Mouse (Mus musculus): ENCODE results near the gene Ppt2. TPM values are rescaled to one million over a fixed set of nuclear protein-coding genes. Genes with fewer than 3 reads are reported as not detected.

Ppt2 gene
- polyA plus RNA-seq, 1 experiment, result 46.7 TPM

DNA sequence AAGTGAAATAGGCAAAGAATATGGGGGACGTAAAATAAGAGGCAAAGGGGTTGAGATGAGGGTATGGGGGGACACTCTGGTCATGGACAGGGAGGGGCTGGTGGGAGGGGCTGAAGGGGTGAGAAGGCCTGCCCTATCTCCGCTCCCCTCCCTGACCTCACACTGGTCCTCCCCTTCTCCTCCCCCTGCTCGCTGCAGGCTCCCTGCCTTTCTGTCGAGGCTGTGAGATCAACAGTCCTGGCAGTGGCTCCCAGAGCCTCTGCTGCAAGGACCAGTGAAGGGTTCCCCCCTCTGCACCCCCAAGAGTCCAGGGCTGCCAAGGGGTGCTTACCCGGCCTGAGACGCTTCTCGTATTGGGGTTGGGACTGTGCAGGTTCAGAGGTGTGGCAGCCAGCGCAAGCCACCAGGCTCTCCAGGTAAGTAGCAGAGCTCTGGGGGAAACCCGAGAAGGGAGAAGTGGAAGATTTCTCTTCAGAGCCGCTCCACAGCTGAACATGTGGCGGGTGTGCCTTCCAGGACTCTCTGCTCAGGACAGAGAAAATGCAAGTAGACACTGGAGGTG, 32.0 kb upstream of the Ppt2 start:
- no peak for TF ChIP-seq GATA1 (IDR thresholded peaks at IDR 0.05; ENCODE audit: low read length)

DNA sequence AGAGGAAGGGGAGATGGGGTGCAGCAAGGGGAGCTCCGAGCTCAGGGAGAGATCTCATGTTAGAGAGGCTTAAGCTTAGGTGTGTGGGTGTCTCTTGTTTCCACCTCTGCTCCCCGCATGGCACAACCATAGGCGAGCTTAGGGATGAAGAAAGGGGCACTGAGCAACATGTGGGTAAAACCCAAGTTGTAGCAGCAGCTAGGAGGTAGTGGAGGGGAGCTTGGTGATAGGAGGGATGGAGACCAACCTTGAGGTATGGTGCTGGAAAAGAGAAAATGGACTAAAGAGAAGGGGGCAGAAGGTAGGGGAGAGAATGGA, 31.5 kb upstream of the Ppt2 start:
- TF ChIP-seq GATA1 (IDR thresholded peaks at IDR 0.05; ENCODE audit: low read length), result no peak

DNA sequence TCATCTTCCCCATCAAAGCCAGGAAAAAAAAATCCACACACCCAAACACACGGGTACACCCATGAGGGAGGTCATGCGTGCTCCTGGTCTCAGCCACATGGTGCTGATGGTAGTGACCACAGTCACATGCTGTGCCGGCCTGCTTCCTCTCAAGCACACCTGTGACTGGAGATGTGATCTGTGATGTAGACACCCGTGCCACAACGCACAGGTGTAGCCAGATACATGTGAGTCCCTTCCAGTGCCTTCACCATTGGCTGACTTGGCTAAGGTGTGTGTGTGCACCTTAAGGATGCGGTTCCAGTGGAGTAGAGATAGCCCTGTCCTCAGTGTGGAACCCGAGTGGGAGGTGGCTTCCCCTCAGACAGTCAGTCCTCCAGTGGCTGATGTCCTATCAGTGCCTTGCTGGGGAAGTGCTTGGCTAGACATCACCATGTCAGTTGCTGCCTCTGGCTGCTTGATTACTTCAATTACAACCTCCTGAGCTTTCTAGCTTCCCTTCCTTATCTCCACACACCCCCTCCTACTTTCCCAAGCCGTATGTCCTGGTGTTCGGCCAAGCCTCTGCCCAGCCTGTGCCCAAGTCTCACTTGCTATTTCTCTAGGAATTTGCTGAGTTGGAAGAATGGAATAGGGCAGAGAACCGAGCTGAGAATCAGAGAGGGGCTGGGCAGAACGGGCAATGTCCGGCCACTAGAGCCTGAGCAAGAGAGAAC, 31.0 kb upstream of the Ppt2 start:
- no peak for TF ChIP-seq GATA1 (IDR thresholded peaks at IDR 0.05; ENCODE audit: low read length)

DNA sequence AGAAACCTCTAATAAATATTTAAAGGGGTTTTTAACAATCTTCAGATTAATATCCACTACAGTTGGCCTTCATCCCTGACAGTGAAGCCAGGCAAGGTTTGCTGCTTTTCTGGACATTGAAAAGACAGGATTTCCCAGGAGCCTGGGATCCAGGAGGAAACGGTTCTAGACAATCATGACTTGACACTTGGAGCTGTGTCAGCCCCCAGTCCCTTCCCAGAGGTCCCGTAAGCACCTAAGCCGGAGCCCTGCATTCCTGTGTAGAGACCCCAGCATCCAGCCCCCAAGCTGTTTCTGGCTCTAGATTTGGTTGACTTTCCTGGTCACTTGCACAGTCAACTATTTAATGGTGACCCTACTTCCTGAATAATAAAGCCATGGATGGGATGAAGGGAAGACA, 30.3 kb upstream of the Ppt2 start:
- no peak for TF ChIP-seq GATA1 (IDR thresholded peaks at IDR 0.05; ENCODE audit: low read length)

DNA sequence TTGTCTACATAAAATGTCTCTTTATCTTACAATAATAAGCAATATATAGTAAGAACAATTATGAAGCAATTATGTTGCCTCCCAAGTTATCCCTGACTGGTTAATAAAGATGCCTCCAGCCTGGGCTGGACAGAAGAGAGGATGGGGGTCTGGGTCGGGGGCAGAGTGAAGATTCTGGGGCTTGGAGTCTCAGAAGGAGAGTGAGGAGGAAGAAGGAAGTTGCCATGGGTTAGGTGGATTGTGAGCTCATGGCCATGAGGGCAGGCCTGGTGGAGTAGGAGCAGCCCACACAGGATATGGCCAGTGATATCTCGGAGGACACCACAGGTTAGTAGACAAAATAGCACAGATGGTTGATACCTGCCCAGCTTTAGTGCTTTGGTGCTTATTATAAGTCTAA, 29.8 kb upstream of the Ppt2 start:
- no peak for TF ChIP-seq GATA1 (IDR thresholded peaks at IDR 0.05; ENCODE audit: low read length)

DNA sequence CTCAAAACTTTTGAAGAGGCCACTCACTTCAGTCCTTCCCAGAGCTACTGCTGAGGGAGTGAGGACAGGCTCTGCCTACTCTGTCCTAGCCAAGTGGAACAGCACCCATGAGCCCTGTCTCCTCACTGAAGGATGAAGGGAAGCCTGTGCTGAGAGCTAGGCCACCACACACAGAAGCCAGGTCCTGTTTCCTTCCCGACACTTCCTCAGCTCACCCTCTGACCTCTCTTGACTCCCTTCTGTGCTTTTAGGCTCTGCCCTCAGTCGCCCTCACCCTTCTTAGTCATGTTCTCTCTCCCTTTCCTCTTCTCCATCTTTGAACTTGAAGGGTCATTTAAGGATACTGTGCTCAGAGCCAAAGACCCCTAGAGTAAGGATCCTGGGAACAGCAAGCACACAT, 29.0 kb upstream of the Ppt2 start:
- no peak for TF ChIP-seq GATA1 (IDR thresholded peaks at IDR 0.05; ENCODE audit: low read length)

DNA sequence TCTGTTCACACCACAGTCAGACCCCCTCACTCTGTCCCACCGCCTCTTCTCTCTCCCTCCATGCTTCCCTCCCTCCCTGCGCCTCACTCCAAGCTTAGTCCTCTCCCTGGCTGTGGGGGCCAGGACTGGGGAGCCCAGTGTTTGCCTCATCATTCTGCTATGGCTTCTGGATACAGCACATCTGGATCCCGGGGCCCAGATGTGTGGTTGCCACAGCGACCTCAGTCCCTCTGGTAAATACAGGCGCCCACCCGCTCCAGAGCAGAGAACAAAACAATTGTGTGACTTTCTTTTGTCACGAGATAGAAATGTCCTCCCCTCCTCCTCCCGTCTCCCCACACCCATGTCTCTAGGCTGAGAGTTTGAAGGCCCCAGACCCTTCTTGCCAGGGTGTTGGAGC, 28.4 kb upstream of the Ppt2 start:
- TF ChIP-seq GATA1 (IDR thresholded peaks at IDR 0.05; ENCODE audit: low read length), result no peak

DNA sequence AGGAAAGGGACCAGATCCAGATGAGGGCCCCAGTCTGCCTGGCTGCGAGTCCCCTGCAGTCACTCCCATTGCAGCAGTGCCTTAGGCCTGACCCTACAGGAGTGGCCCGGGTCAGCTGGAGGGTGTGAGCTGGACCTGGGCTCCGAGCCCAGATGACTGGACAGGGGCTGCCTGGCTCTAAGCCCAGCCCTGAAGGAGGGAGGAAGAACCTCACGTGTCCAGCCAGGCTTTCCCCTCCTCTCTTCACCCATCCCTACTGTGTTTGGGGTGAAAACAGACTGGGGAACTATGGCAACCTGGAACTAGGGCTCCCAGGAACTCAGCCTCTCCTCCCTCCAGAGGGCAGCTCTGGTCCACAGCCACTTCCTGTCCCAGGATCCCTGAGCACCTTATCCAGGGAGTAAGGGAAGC, 27.3 kb upstream of the Ppt2 start:
- no peak for TF ChIP-seq GATA1 (IDR thresholded peaks at IDR 0.05; ENCODE audit: low read length)

DNA sequence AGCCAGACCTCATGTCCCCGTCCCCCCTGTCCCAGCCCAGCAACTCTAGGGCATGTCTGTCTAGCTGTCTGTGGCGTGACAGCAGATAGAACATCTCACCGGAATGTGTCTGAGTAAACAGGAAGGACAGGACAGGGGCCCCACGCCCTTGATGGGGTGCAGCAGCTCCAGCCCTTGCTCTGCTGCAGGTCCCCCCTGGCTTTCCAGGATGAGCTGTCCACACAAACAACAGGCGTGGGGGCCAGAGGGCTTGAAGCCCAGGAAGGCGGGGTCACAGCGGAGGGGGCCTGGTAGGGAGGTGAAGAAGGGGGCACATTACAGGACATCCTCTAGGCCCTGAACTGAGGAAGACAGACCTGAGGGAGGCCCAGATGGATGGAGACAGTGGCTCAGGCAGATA, 26.9 kb upstream of the Ppt2 start:
- TF ChIP-seq GATA1 (IDR thresholded peaks at IDR 0.05; ENCODE audit: low read length), result no peak

DNA sequence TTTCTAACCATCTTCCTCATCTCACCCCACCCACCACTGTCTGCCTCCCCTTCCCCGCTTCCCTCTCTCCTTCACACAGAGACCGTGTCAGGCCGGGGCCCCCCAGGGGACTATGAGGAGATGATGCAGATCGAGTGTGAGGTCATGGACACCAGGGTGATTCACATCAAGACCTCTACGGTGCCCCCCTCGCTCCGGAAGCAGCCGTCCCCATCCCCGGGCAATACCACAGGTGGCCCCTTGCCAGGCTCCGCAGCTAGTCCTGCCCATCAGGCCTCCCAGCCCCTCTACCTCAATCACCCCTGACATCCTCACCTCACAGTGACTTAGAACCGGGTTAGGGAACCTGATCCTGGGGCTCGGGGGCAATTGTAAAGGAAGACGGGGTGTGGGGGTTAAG, 26.1 kb upstream of the Ppt2 start:
- TF ChIP-seq GATA1 (IDR thresholded peaks at IDR 0.05; ENCODE audit: low read length), result no peak

DNA sequence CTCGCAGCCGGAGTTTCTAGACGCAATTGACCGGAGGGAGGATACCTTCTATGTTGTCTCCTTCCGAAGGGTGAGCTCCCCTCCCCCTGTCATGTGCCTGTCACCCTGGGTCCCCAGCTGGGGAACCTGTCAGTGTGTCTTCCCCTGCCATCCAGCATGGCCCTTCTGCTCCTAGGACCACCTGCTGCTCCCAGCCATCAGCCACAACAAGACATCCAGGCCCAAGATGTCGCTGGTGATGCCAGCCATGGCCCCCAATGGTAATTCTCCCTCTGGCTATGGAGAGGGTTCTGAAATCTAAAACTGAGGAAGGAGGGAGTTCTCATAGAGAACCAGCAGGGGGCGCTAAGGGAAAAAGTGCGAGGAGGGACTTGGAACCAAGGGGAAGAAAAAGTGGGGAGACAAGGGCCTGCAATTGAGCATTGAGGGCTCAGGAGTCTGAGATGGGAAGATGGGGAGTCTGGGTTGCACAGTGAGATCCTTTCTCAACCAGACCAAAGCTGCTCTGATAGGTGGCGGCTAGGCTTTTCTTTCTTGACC, 25.5 kb upstream of the Ppt2 start:
- no peak for TF ChIP-seq GATA1 (IDR thresholded peaks at IDR 0.05; ENCODE audit: low read length)

DNA sequence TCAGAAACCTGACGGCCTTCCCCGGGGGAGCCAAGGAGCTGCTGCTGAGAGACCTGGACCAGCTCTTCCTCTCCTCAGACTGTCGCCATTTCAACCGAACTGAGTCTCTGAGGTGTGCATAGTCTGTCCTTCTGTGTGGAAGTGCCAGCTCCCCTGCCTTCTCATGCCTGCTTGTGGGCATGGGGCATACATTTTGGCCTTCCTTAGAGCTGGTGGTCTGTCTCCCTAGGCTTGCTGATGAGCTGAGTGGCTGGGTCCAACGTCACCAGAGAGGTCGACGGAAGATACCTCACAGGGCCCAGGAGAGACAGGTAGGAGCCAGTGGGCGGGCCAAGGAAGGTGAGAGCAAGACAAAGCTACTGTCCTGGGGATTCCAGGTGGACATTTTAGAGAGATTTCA, 24.7 kb upstream of the Ppt2 start:
- no peak for TF ChIP-seq GATA1 (IDR thresholded peaks at IDR 0.05; ENCODE audit: low read length)

DNA sequence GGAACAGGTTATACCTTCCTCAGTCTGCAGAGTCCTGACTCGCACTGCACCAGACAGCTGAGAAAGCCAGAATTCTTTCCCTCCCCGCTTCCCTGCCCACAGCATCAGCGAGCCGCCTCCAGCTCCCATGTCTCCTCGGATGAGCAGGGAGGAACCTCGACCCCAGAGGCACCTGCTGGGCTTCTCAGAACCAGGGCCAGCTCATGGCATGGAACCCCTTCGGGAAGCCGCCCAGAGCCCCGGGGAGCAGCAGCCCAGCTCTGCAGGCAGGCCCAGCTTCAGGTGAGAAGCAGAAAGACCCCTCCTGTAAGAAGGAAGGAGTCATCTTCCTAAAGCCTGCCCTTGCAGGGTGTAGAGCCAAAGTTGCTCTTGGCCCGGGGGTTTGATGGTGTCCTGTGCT, 24.2 kb upstream of the Ppt2 start:
- TF ChIP-seq GATA1 (IDR thresholded peaks at IDR 0.05; ENCODE audit: low read length), result no peak

DNA sequence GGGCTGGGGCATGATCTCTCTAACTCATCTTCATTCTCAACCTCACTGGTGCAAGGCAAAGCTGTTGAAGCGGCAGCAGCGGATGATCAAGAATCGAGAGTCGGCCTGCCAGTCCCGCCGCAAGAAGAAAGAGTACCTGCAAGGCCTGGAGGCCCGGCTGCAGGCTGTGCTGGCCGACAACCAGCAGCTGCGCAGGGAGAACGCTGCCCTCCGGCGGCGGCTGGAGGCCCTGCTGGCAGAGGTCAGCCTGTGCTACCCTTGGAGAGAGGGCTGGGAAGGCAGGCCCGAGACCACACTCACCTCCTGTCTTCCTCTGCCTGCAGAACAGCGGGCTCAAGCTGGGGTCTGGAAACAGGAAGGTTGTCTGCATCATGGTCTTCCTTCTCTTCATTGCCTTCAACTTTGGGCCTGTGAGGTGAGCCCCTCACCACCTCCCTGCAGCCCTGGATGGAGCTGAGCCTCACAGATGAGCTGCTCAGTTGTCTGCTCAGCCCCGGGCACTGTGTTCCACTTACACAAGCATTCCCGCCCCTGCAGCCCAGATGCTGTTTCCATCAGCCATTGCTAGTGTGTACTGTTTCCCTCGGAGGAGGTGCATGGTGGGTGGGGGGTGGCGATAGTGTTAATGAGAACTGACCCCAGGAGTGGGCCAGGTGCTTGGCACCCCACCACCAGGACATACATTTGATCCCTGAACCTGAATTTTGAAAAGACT, 23.4 kb upstream of the Ppt2 start:
- TF ChIP-seq GATA1 (IDR thresholded peaks at IDR 0.05; ENCODE audit: low read length), result no peak

DNA sequence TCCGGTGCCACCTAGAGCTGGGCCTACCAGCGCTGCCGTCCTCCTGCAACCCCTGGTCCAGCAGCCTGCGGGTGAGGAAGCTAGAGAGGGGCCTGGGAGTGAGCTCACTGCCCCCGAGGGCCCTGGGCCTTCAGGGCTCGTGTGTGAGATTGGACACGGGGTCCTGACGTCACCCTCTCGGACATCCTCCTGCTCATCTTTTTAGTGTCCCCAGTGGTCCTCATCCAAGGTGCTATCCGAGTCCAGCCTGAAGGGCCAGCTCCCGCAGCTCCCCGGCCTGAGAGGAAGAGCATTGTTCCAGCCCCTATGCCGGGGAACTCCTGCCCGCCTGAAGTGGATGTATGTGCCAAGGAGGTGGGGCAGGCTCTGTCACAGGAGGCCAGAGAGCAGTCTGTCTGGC, 22.5 kb upstream of the Ppt2 start:
- no peak for TF ChIP-seq GATA1 (IDR thresholded peaks at IDR 0.05; ENCODE audit: low read length)

DNA sequence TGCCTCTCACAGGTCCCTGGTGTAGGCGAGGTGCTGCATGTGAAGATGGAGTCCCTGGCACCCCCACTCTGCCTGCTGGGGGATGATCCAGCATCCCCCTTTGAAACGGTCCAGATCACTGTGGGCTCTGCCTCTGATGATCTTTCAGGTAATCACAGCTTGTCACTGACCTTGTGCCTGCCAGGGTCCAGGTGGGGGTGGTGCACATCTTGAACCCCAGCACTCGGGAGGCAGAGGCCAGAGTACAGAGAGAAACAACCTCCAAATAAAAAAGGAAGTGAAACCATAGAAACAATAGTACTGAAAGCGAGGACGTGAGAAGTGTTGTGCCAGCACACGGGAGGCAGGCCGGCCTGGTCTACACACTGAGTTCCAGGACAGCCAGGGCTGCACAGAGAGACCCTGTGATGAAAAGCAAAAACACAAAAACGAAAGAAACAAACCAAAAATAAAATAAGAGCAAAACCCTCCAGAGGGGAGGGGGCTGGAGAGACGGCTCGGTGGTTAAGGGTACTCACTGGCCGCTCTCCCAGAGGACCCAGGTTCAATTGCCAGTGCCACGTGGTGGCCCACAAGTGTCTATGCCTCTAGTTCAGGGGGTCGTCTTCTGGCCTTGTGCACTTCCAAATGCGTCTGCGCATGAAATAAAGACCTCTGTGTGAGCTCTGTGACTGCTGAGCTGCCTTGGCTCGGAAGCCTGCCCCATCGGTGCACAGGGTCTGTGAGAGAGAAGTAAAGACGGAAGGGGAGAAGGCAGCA, 21.0 kb upstream of the Ppt2 start:
- TF ChIP-seq GATA1 (IDR thresholded peaks at IDR 0.05; ENCODE audit: low read length), result no peak

Measured in G1E-ER4 (cell line).